Mouse (Mus musculus) limb, embryonic 12.5 days (tissue): ENCODE measurements at regions not wholly inside any gene's neighbourhood (a gene's known extent, or its start where the extent isn't known, plus 50 kb on each side); places are given as distances from the start of the nearest gene placed in this dataset.

Experiments used
- ATAC-seq: fragments of 200-750 bp; cut with Nextera tagmentation; 2 replicates; pipeline ENCODE4 v1.8.0; 2017; ENCODE audit warnings: low read depth, moderate TSS enrichment; ENCODE audit not compliant: insufficient number of reproducible peaks, insufficient read depth, low FRiP score, low TSS enrichment
- H3K27ac ChIP-seq: fragments of 300-500 bp; sonication (generic); 2 replicates; pipeline ENCODE4 v1.5.1; 2016; ENCODE audit warnings: mild to moderate bottlenecking, moderate library complexity
- H3K27me3 ChIP-seq: fragments of 300-500 bp; sonication (generic); 2 replicates; pipeline ENCODE4 v1.6.1; 2016; ENCODE audit warnings: mild to moderate bottlenecking, moderate library complexity
- H3K36me3 ChIP-seq: fragments of 300-500 bp; sonication (generic); 2 replicates; pipeline ENCODE4 v1.6.1; 2016; ENCODE audit warnings: mild to moderate bottlenecking, moderate library complexity
- H3K4me1 ChIP-seq: fragments of 300-500 bp; sonication (generic); replicated peaks from 2 replicates; pipeline ENCODE4 v1.6.1; 2016
- H3K4me2 ChIP-seq: fragments of 300-500 bp; sonication (generic); 2 replicates; pipeline ENCODE4 v1.6.1; 2016; ENCODE audit warnings: mild to moderate bottlenecking, moderate library complexity
- H3K4me3 ChIP-seq: fragments of 300-500 bp; sonication (generic); replicated peaks from 2 replicates; pipeline ENCODE4 v1.5.1; 2016; ENCODE audit warnings: mild to moderate bottlenecking
- H3K9ac ChIP-seq: fragments of 300-500 bp; sonication (generic); replicated peaks from 2 replicates; pipeline ENCODE4 v1.6.1; 2016; ENCODE audit warnings: mild to moderate bottlenecking, moderate library complexity
- H3K9me3 ChIP-seq: fragments of 300-500 bp; sonication (generic); 2 replicates; pipeline ENCODE4 v1.6.1; 2016; ENCODE audit warnings: mild to moderate bottlenecking, moderate library complexity
- WGBS: fragments of 180-500 bp; shearing (Covaris S2); methylation state at CpG from one replicate; pipeline ENCODE4 v1.1.7; 2016; 5-methylcytosine and 5-hydroxymethylcytosine counted together

- Histone ChIP-seq H3K9ac (no peak overlapping the region), H3K4me2 (no peak overlapping the region), H3K4me1 (peaks cover 31% of the 10 kb centered on the region), H3K9me3 (peaks cover 4% of the 10 kb centered on the region), H3K27ac (no peak overlapping the region), H3K36me3 (no peaks in the 10 kb centered on the region), H3K27me3 (no peaks in the 10 kb centered on the region), H3K4me3 (no peak overlapping the region)
- 81% methylated on average over 7 of the region's 7 CpGs for WGBS
- no peak for ATAC-seq
Observed at GRCm38 (mm10) chr2:166234579-166235212, 79.2 kb upstream of the Sulf2 start.

DNA sequence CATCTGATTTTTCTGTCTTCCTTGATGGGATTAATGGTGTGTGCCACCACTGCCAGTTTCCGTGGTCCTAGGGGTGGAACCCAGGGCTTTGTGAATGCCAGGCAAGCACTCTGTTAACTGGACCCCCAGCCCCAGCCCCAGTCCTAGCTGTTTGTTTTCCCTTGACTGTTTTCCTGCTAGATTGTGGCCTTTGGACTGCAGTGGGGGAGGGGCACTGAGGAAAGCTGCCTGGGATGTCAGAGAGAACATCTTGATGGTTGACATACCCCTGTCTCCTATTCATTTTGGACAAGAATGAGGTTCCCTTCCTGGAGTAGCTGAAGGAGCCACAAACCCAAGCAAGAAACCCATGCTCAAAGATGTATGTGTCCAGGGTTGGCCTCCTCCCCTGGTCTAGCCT, 77.8 kb upstream of the Sulf2 start:
- Histone ChIP-seq H3K9ac (no peak overlapping the region), H3K27me3 (no peaks in the 10 kb centered on the region), H3K36me3 (no peaks in the 10 kb centered on the region), H3K4me3 (no peak overlapping the region), H3K4me2 (no peak overlapping the region), H3K27ac (peak overlapping the region; percentile 66; the same call in 1 of the 2 replicates), H3K9me3 (no peaks in the 10 kb centered on the region), H3K4me1 (peaks cover 27% of the 10 kb centered on the region)
- WGBS: 93% methylated on average over 1 of the region's 1 CpGs
- ATAC-seq: no peak

- Histone ChIP-seq H3K36me3 (no peaks in the 10 kb centered on the region), H3K27me3 (no peaks in the 10 kb centered on the region), H3K4me3 (no peak overlapping the region), H3K9me3 (no peaks in the 10 kb centered on the region), H3K9ac (no peak overlapping the region), H3K4me1 (peaks cover 20% of the 10 kb centered on the region), H3K27ac (peak overlapping the region; percentile 66), H3K4me2 (no peak overlapping the region)
- ATAC-seq: peak; percentile 43; the same call in 1 of the 2 replicates
- 17% methylated on average over 3 of the region's 3 CpGs for WGBS
Observed at GRCm38 (mm10) chr2:166232376-166232775, 76.9 kb upstream of the Sulf2 start.

DNA sequence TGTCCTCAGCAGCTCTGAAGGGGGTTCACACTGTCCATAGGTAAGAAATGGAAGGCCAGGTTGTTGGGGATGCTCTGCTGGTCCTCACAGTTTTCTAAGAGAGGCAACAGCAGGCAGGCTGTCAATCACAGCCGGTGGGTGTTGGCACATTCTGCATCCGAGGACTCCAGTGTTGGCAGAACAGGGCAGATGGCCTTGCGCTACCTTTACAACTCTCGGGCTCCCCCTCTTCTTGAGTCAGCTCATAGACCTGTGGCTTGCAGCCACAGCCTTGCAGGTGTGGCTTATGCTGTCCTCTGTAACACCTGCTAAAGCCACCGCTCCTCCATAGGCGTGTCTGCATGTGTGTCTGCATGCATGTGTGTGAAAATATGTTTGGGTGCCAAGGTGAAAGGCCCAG, 75.2 kb upstream of the Sulf2 start:
- Histone ChIP-seq H3K9me3 (no peaks in the 10 kb centered on the region), H3K4me2 (no peak overlapping the region), H3K27ac (no peak overlapping the region), H3K36me3 (no peaks in the 10 kb centered on the region), H3K9ac (no peak overlapping the region), H3K4me1 (peaks cover 23% of the 10 kb centered on the region), H3K27me3 (no peaks in the 10 kb centered on the region), H3K4me3 (no peak overlapping the region)
- ATAC-seq: no peak
- WGBS: 87% methylated on average over 6 of the region's 6 CpGs

- Histone ChIP-seq H3K27ac (no peak overlapping the region), H3K4me1 (peaks cover 23% of the 10 kb centered on the region)
- 96% methylated on average over 5 of the region's 6 CpGs for WGBS
Observed at GRCm38 (mm10) chr2:166228356-166228755, 72.9 kb upstream of the Sulf2 start.

GRCm38 (mm10) chr2:166227496-166227895, 72.0 kb upstream of the Sulf2 start:
- Histone ChIP-seq H3K4me3 (no peak overlapping the region), H3K4me1 (peaks cover 15% of the 10 kb centered on the region), H3K36me3 (no peaks in the 10 kb centered on the region), H3K4me2 (no peak overlapping the region), H3K27ac (peak overlapping the region; percentile 73), H3K27me3 (no peaks in the 10 kb centered on the region), H3K9me3 (no peaks in the 10 kb centered on the region; the same call in 1 of the 2 replicates), H3K9ac (no peak overlapping the region)
- no peak for ATAC-seq
- 53% methylated on average over 5 of the region's 5 CpGs for WGBS

More at GRCm38 (mm10) chr2:166228356-166228755, 72.9 kb upstream of the Sulf2 start:
- H3K36me3 ChIP-seq: no peaks in the 10 kb centered on the region
- ATAC-seq: no peak
- H3K9ac ChIP-seq: no peak overlapping the region
- H3K4me3 ChIP-seq: no peak overlapping the region
- no peaks in the 10 kb centered on the region; the same call in 1 of the 2 replicates for H3K9me3 ChIP-seq
- H3K4me2 ChIP-seq: no peak overlapping the region
- no peaks in the 10 kb centered on the region for H3K27me3 ChIP-seq

DNA sequence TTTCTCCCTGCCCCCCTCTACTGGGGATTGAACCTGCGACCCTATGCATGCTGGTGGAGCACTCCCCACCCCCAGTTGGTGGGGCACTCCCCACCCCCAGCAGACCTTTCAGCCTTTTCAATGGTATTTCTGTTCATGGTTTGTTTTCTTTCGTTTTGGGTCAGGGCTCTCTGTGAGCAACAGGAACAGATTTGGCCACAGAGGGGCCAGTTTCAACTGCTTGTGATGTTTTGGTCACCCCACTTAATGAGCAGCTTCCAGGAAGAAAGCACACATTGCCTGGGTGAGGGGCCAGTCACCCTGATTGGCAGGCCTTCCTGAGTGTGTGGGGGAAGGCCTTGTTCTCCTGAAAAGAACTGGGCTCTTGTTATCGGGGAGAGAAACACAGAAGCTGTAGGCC, 71.5 kb upstream of the Sulf2 start:
- Histone ChIP-seq H3K9me3 (no peaks in the 10 kb centered on the region; the same call in 1 of the 2 replicates), H3K4me1 (peaks cover 10% of the 10 kb centered on the region)
- WGBS: 27% methylated on average over 3 of the region's 3 CpGs

GRCm38 (mm10) chr2:166226331-166226730, 70.9 kb upstream of the Sulf2 start:
- Histone ChIP-seq H3K9ac (no peak overlapping the region), H3K4me2 (no peak overlapping the region), H3K4me3 (no peak overlapping the region), H3K36me3 (no peaks in the 10 kb centered on the region), H3K4me1 (peaks cover 9% of the 10 kb centered on the region), H3K9me3 (no peaks in the 10 kb centered on the region; the same call in 1 of the 2 replicates), H3K27me3 (no peaks in the 10 kb centered on the region), H3K27ac (peak overlapping the region; percentile 73; the same call in 1 of the 2 replicates)
- no peak for ATAC-seq
- WGBS: 87% methylated on average over 2 of the region's 2 CpGs

More for the DNA sequence above, 71.5 kb upstream of the Sulf2 start:
- Histone ChIP-seq H3K4me2 (no peak overlapping the region), H3K27ac (peak overlapping the region; percentile 73), H3K9ac (no peak overlapping the region), H3K4me3 (no peak overlapping the region), H3K36me3 (no peaks in the 10 kb centered on the region), H3K27me3 (no peaks in the 10 kb centered on the region)
- no peak for ATAC-seq

DNA sequence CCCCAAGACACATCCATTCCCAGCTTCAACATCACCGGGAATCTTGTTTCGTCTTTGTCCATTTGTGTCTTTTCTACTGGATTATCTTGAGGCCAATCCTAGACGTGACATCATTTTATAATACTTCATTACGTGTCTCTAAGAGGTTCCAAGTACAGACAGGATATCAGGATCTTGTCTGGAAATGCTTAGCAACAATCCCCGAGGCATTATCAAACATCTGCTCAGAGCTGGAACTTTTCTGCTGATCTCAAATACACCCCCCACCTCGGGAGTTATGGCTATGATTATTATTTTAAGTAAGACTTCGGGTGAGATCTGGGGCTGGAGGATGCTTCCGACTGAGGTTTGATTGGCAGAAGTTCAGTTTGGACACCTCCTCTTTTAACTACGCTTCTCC, 69.9 kb upstream of the Sulf2 start:
- H3K36me3 ChIP-seq: no peaks in the 10 kb centered on the region
- H3K27me3 ChIP-seq: no peaks in the 10 kb centered on the region
- no peak overlapping the region for H3K27ac ChIP-seq
- no peak overlapping the region for H3K4me2 ChIP-seq
- H3K4me3 ChIP-seq: no peak overlapping the region
- WGBS: 85% methylated on average over 9 of the region's 9 CpGs
- no peak for ATAC-seq
- H3K4me1 ChIP-seq: peaks cover 9% of the 10 kb centered on the region
- H3K9ac ChIP-seq: no peak overlapping the region
- no peaks in the 10 kb centered on the region; the same call in 1 of the 2 replicates for H3K9me3 ChIP-seq

- no peaks in the 10 kb centered on the region for H3K9me3 ChIP-seq
- H3K27me3 ChIP-seq: no peaks in the 10 kb centered on the region
- 80% methylated on average over 9 of the region's 9 CpGs for WGBS
- no peak overlapping the region for H3K9ac ChIP-seq
- H3K27ac ChIP-seq: no peak overlapping the region
- H3K36me3 ChIP-seq: no peaks in the 10 kb centered on the region
- no peak for ATAC-seq
- peaks cover 20% of the 10 kb centered on the region for H3K4me1 ChIP-seq
- no peak overlapping the region for H3K4me2 ChIP-seq
- no peak overlapping the region for H3K4me3 ChIP-seq
Observed at GRCm38 (mm10) chr2:166218783-166219182, 63.3 kb upstream of the Sulf2 start.

- H3K9me3 ChIP-seq: no peaks in the 10 kb centered on the region
- no peak overlapping the region for H3K4me3 ChIP-seq
- no peaks in the 10 kb centered on the region for H3K27me3 ChIP-seq
- H3K4me1 ChIP-seq: peaks cover 20% of the 10 kb centered on the region
- ATAC-seq: no peak
- WGBS: 86% methylated on average over 11 of the region's 11 CpGs
- no peak overlapping the region for H3K4me2 ChIP-seq
- no peak overlapping the region; the same call in 1 of the 2 replicates for H3K27ac ChIP-seq
- no peaks in the 10 kb centered on the region for H3K36me3 ChIP-seq
- no peak overlapping the region for H3K9ac ChIP-seq
Observed at GRCm38 (mm10) chr2:166216512-166216865, 61.0 kb upstream of the Sulf2 start.
